Mouse (Mus musculus): ENCODE data around the gene Sdhc. TPM values are rescaled to one million over a fixed set of nuclear protein-coding genes. Genes with fewer than 3 reads are reported as not detected.

The Sdhc gene
- polyA plus RNA-seq, 1 experiment, result 169 TPM

GRCm38 (mm10) chr1:171171138-171171537 is 20.7 kb upstream of the Sdhc start:
- H3K79me2 ChIP-seq (ENCODE audit: control insufficient read depth, insufficient read depth), result no peaks in the 10 kb centered on the region
- TF ChIP-seq REST (IDR thresholded peaks at IDR 0.05; ENCODE audit: insufficient read depth, insufficient read length), result no peak
- no peak for TF ChIP-seq POLR2AphosphoS2 (IDR thresholded peaks at IDR 0.05; ENCODE audit: insufficient read length, low read depth)
- no peak for TF ChIP-seq SRF (IDR thresholded peaks at IDR 0.05; ENCODE audit: control insufficient read depth, insufficient read length, low read depth)
- TF ChIP-seq CEBPB (IDR thresholded peaks at IDR 0.05; ENCODE audit: insufficient read depth, poor library complexity, severe bottlenecking), result no peak
- no peak for TF ChIP-seq USF1 (IDR thresholded peaks at IDR 0.05; ENCODE audit: low read depth)
- TF ChIP-seq MYOG (IDR thresholded peaks at IDR 0.05; ENCODE audit: control insufficient read depth in 1 of 3, insufficient read depth in 1 of 3, insufficient read length in 2 of 3, low read depth in 2 of 3), result no peak
- TF ChIP-seq MYOD1 (IDR thresholded peaks at IDR 0.05; ENCODE audit: control insufficient read depth in 1 of 3, insufficient read length in 2 of 3, low read depth in 2 of 3), result no peak
- TF ChIP-seq E2F4 (IDR thresholded peaks at IDR 0.05; ENCODE audit: insufficient read depth), result no peak
- no peak for TF ChIP-seq MAX (IDR thresholded peaks at IDR 0.05; ENCODE audit: low read depth)
- TF ChIP-seq TCF3 (IDR thresholded peaks at IDR 0.05; ENCODE audit: insufficient read length, low read depth), result no peak
- no peak for TF ChIP-seq POLR2A (IDR thresholded peaks at IDR 0.05; ENCODE audit: insufficient read length, low read depth)
- no peak for TF ChIP-seq TCF12 (IDR thresholded peaks at IDR 0.05; ENCODE audit: insufficient read depth, poor library complexity, severe bottlenecking)
- no peaks in the 10 kb centered on the region for H3K36me3 ChIP-seq (ENCODE audit: control insufficient read depth, insufficient read depth)
- no peak overlapping the region for H3ac ChIP-seq (ENCODE audit: control insufficient read depth, insufficient read length)
- H3K27me3 ChIP-seq (ENCODE audit: control insufficient read depth, insufficient read depth, insufficient read length), result no peaks in the 10 kb centered on the region
- peak overlapping the region; percentile 27 for H3K4me2 ChIP-seq (ENCODE audit: low read depth)
- no peak overlapping the region for H3K4me3 ChIP-seq

- H3K4me3 ChIP-seq, result no peak overlapping the region
- H3K79me2 ChIP-seq (ENCODE audit: control insufficient read depth, insufficient read depth), result no peaks in the 10 kb centered on the region
- H3K36me3 ChIP-seq (ENCODE audit: control insufficient read depth, insufficient read depth), result no peaks in the 10 kb centered on the region
- TF ChIP-seq POLR2AphosphoS2 (IDR thresholded peaks at IDR 0.05; ENCODE audit: insufficient read length, low read depth), result no peak
- no peak for TF ChIP-seq CEBPB (IDR thresholded peaks at IDR 0.05; ENCODE audit: insufficient read depth, poor library complexity, severe bottlenecking)
- TF ChIP-seq TCF12 (IDR thresholded peaks at IDR 0.05; ENCODE audit: insufficient read depth, poor library complexity, severe bottlenecking), result no peak
- H3K4me2 ChIP-seq (ENCODE audit: low read depth), result no peak overlapping the region
- no peaks in the 10 kb centered on the region for H3K27me3 ChIP-seq (ENCODE audit: control insufficient read depth, insufficient read depth, insufficient read length)
- no peak overlapping the region for H3ac ChIP-seq (ENCODE audit: control insufficient read depth, insufficient read length)
Measured at GRCm38 (mm10) chr1:171169913-171170312, 19.5 kb upstream of the Sdhc start.

GRCm38 (mm10) chr1:171168906-171169305 is 18.5 kb upstream of the Sdhc start:
- no peak overlapping the region for H3K4me2 ChIP-seq (ENCODE audit: low read depth)
- no peak overlapping the region for H3K4me3 ChIP-seq
- no peak for TF ChIP-seq REST (IDR thresholded peaks at IDR 0.05; ENCODE audit: insufficient read depth, insufficient read length)
- TF ChIP-seq SRF (IDR thresholded peaks at IDR 0.05; ENCODE audit: control insufficient read depth, insufficient read length, low read depth), result no peak
- no peak for TF ChIP-seq MAX (IDR thresholded peaks at IDR 0.05; ENCODE audit: low read depth)
- TF ChIP-seq POLR2AphosphoS2 (IDR thresholded peaks at IDR 0.05; ENCODE audit: insufficient read length, low read depth), result no peak
- TF ChIP-seq MYOD1 (IDR thresholded peaks at IDR 0.05; ENCODE audit: control insufficient read depth in 1 of 3, insufficient read length in 2 of 3, low read depth in 2 of 3), result no peak
- TF ChIP-seq USF1 (IDR thresholded peaks at IDR 0.05; ENCODE audit: low read depth), result no peak
- TF ChIP-seq E2F4 (IDR thresholded peaks at IDR 0.05; ENCODE audit: insufficient read depth), result no peak
- no peak for TF ChIP-seq POLR2A (IDR thresholded peaks at IDR 0.05; ENCODE audit: insufficient read length, low read depth)
- TF ChIP-seq MYOG (IDR thresholded peaks at IDR 0.05; ENCODE audit: control insufficient read depth in 1 of 3, insufficient read depth in 1 of 3, insufficient read length in 2 of 3, low read depth in 2 of 3), result no peak
- no peak for TF ChIP-seq TCF3 (IDR thresholded peaks at IDR 0.05; ENCODE audit: insufficient read length, low read depth)
- no peak for TF ChIP-seq CEBPB (IDR thresholded peaks at IDR 0.05; ENCODE audit: insufficient read depth, poor library complexity, severe bottlenecking)
- TF ChIP-seq TCF12 (IDR thresholded peaks at IDR 0.05; ENCODE audit: insufficient read depth, poor library complexity, severe bottlenecking), result no peak
- H3ac ChIP-seq (ENCODE audit: control insufficient read depth, insufficient read length), result no peak overlapping the region
- no peaks in the 10 kb centered on the region for H3K27me3 ChIP-seq (ENCODE audit: control insufficient read depth, insufficient read depth, insufficient read length)
- H3K79me2 ChIP-seq (ENCODE audit: control insufficient read depth, insufficient read depth), result no peaks in the 10 kb centered on the region
- no peaks in the 10 kb centered on the region for H3K36me3 ChIP-seq (ENCODE audit: control insufficient read depth, insufficient read depth)

- Histone ChIP-seq H3K36me3 (ENCODE audit: control insufficient read depth, insufficient read depth) (no peaks in the 10 kb centered on the region), H3K4me2 (ENCODE audit: low read depth) (no peak overlapping the region), H3K27me3 (ENCODE audit: control insufficient read depth, insufficient read depth, insufficient read length) (no peaks in the 10 kb centered on the region), H3ac (ENCODE audit: control insufficient read depth, insufficient read length) (no peak overlapping the region), H3K79me2 (ENCODE audit: control insufficient read depth, insufficient read depth) (no peaks in the 10 kb centered on the region), H3K4me3 (no peak overlapping the region)
- no peak for TF ChIP-seq REST (IDR thresholded peaks at IDR 0.05; ENCODE audit: insufficient read depth, insufficient read length)
- TF ChIP-seq TCF12 (IDR thresholded peaks at IDR 0.05; ENCODE audit: insufficient read depth, poor library complexity, severe bottlenecking), result no peak
- TF ChIP-seq TCF3 (IDR thresholded peaks at IDR 0.05; ENCODE audit: insufficient read length, low read depth), result no peak
- TF ChIP-seq POLR2AphosphoS2 (IDR thresholded peaks at IDR 0.05; ENCODE audit: insufficient read length, low read depth), result no peak
- TF ChIP-seq CEBPB (IDR thresholded peaks at IDR 0.05; ENCODE audit: insufficient read depth, poor library complexity, severe bottlenecking), result no peak
- no peak for TF ChIP-seq POLR2A (IDR thresholded peaks at IDR 0.05; ENCODE audit: insufficient read length, low read depth)
- no peak for TF ChIP-seq SRF (IDR thresholded peaks at IDR 0.05; ENCODE audit: control insufficient read depth, insufficient read length, low read depth)
- TF ChIP-seq E2F4 (IDR thresholded peaks at IDR 0.05; ENCODE audit: insufficient read depth), result no peak
- no peak for TF ChIP-seq USF1 (IDR thresholded peaks at IDR 0.05; ENCODE audit: low read depth)
- TF ChIP-seq MAX (IDR thresholded peaks at IDR 0.05; ENCODE audit: low read depth), result no peak
- TF ChIP-seq MYOD1 (IDR thresholded peaks at IDR 0.05; ENCODE audit: control insufficient read depth in 1 of 3, insufficient read length in 2 of 3, low read depth in 2 of 3), result no peak
Measured at GRCm38 (mm10) chr1:171165629-171166345, 15.4 kb upstream of the Sdhc start.

Data from myocyte (in vitro differentiated cells).